Mouse (Mus musculus): ENCODE measurements at regions not wholly inside any gene's neighbourhood (a gene's known extent, or its start where the extent isn't known, plus 50 kb on each side); places are given as distances from the start of the nearest gene placed in this dataset.
"Not testable (repeated sequence)": the region's sequence is repeated elsewhere in the genome, so short reads cannot be mapped to it uniquely, and the experiment has no call there.

- Histone ChIP-seq H3K4me1 (no peaks in the 10 kb centered on the region), H3K9ac (no peak overlapping the region), H3K27me3 (no peaks in the 10 kb centered on the region), H3K27ac (no peak overlapping the region), H3K9me3 (no peaks in the 10 kb centered on the region), H3K4me3 (no peak overlapping the region), H3K4me2 (no peak overlapping the region), H3K36me3 (no peaks in the 10 kb centered on the region)
- ATAC-seq (ENCODE audit: insufficient number of reproducible peaks, low FRiP score, low TSS enrichment, low read depth), result no peak
- WGBS, result 84% methylated on average over 4 of the region's 4 CpGs
Measured at GRCm38 (mm10) chr1:154027303-154027702, 127.3 kb upstream of the Teddm2 start.

DNA sequence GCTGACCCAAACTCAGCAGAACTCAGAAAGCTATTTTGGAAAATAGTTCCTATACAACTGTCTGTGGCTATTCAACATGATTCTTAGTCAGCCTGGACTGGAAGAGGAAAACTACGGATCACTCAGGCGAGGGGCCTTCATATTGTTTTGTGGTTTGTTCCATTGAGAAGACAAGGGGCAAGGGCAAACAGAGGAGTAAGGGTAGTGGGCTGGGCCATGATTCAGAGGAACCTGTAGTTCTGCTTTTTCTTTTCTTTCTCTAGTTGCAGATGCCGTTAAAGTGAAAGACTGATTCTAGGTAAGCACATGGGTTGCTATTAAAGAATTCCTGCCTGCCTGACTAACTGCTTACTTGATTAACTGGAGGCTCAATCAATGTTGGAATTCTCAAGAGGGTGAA lies 129.8 kb upstream of the Teddm2 start:
- no peaks in the 10 kb centered on the region for H3K36me3 ChIP-seq
- H3K9me3 ChIP-seq, result no peaks in the 10 kb centered on the region

GRCm38 (mm10) chr1:154032669-154033099 lies 132.7 kb upstream of the Teddm2 start:
- 18% methylated on average over 14 of the region's 14 CpGs for WGBS
- Histone ChIP-seq H3K27ac (no peak overlapping the region), H3K9ac (no peak overlapping the region), H3K4me3 (peak overlapping the region; percentile 18; the same call in 1 of the 2 replicates), H3K36me3 (no peaks in the 10 kb centered on the region), H3K4me1 (no peaks in the 10 kb centered on the region), H3K27me3 (no peaks in the 10 kb centered on the region), H3K9me3 (no peaks in the 10 kb centered on the region), H3K4me2 (peak overlapping the region; percentile 34)
- ATAC-seq (ENCODE audit: insufficient number of reproducible peaks, low FRiP score, low TSS enrichment, low read depth), result no peak

More for the DNA sequence above, 129.8 kb upstream of the Teddm2 start:
- WGBS, result 75% methylated on average over 3 of the region's 3 CpGs
- Histone ChIP-seq H3K4me1 (no peaks in the 10 kb centered on the region), H3K4me3 (no peak overlapping the region), H3K27ac (no peak overlapping the region), H3K4me2 (no peak overlapping the region), H3K27me3 (no peaks in the 10 kb centered on the region), H3K9ac (no peak overlapping the region)
- ATAC-seq (ENCODE audit: insufficient number of reproducible peaks, low FRiP score, low TSS enrichment, low read depth), result no peak

- no peaks in the 10 kb centered on the region for H3K27me3 ChIP-seq
- no peak overlapping the region for H3K4me2 ChIP-seq
- H3K4me1 ChIP-seq, result no peaks in the 10 kb centered on the region
- no peaks in the 10 kb centered on the region for H3K9me3 ChIP-seq
- ATAC-seq (ENCODE audit: insufficient number of reproducible peaks, low FRiP score, low TSS enrichment, low read depth), result no peak
- H3K36me3 ChIP-seq, result no peaks in the 10 kb centered on the region
- no peak overlapping the region for H3K27ac ChIP-seq
- no peak overlapping the region for H3K4me3 ChIP-seq
- no peak overlapping the region for H3K9ac ChIP-seq
- 81% methylated on average over 13 of the region's 13 CpGs for whole genome bisulfite sequencing
Measured at GRCm38 (mm10) chr1:154033958-154034606, 134.1 kb upstream of the Teddm2 start.

GRCm38 (mm10) chr1:154036729-154037270 lies 136.8 kb upstream of the Teddm2 start:
- Histone ChIP-seq H3K4me1 (no peaks in the 10 kb centered on the region), H3K4me2 (no peak overlapping the region), H3K36me3 (no peaks in the 10 kb centered on the region), H3K9ac (no peak overlapping the region), H3K4me3 (no peak overlapping the region), H3K9me3 (no peaks in the 10 kb centered on the region), H3K27me3 (no peaks in the 10 kb centered on the region), H3K27ac (no peak overlapping the region)
- ATAC-seq (ENCODE audit: insufficient number of reproducible peaks, low FRiP score, low TSS enrichment, low read depth), result no peak
- WGBS, result 68% methylated on average over 4 of the region's 4 CpGs

- Histone ChIP-seq H3K4me2 (no peak overlapping the region), H3K27me3 (no peaks in the 10 kb centered on the region), H3K4me3 (no peak overlapping the region), H3K27ac (no peak overlapping the region), H3K9me3 (no peaks in the 10 kb centered on the region), H3K4me1 (no peaks in the 10 kb centered on the region), H3K36me3 (no peaks in the 10 kb centered on the region), H3K9ac (no peak overlapping the region)
- WGBS, result 64% methylated on average over 2 of the region's 2 CpGs
- ATAC-seq (ENCODE audit: insufficient number of reproducible peaks, low FRiP score, low TSS enrichment, low read depth), result no peak
Measured at GRCm38 (mm10) chr1:154038241-154038640, 138.2 kb upstream of the Teddm2 start.

GRCm38 (mm10) chr1:154040907-154041306 lies 140.9 kb upstream of the Teddm2 start:
- 55% methylated on average over 3 of the region's 3 CpGs for WGBS
- H3K27ac ChIP-seq, result no peak overlapping the region
- no peak overlapping the region for H3K4me3 ChIP-seq
- H3K9me3 ChIP-seq, result no peaks in the 10 kb centered on the region
- H3K4me1 ChIP-seq, result no peaks in the 10 kb centered on the region
- H3K4me2 ChIP-seq, result no peak overlapping the region
- no peaks in the 10 kb centered on the region for H3K27me3 ChIP-seq
- no peak overlapping the region for H3K9ac ChIP-seq
- H3K36me3 ChIP-seq, result no peaks in the 10 kb centered on the region
- no peak for ATAC-seq (ENCODE audit: insufficient number of reproducible peaks, low FRiP score, low TSS enrichment, low read depth)

- 54% methylated on average over 2 of the region's 2 CpGs for WGBS
- H3K9me3 ChIP-seq, result no peaks in the 10 kb centered on the region
- no peak overlapping the region for H3K9ac ChIP-seq
- H3K4me1 ChIP-seq, result no peaks in the 10 kb centered on the region
- H3K27ac ChIP-seq, result no peak overlapping the region
- no peaks in the 10 kb centered on the region for H3K36me3 ChIP-seq
- H3K27me3 ChIP-seq, result no peaks in the 10 kb centered on the region
- no peak overlapping the region for H3K4me2 ChIP-seq
- ATAC-seq (ENCODE audit: insufficient number of reproducible peaks, low FRiP score, low TSS enrichment, low read depth), result no peak
- H3K4me3 ChIP-seq, result no peak overlapping the region
Measured at GRCm38 (mm10) chr1:154042956-154043355, 142.9 kb upstream of the Teddm2 start.

DNA sequence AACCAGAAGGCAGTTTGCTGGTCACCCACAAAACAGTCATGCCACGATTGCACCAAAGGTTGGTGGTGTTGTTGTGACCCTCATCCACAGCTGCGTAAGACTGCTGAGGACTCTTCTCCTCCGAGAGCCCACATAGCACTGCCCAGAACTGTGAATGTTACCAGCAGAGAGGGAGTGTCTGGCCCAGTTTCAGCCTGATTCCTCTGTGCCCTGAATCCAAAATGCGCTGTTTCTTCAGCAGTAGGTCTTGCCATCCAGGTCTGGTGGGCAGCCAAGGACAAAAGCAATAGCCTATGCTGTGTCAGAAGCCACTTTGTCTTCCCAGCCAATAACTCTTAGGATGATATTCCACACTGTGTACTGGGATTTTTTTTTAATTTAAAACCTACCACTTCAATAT lies 144.7 kb upstream of the Teddm2 start:
- no peaks in the 10 kb centered on the region for H3K4me1 ChIP-seq
- no peaks in the 10 kb centered on the region for H3K9me3 ChIP-seq
- H3K9ac ChIP-seq, result no peak overlapping the region
- H3K36me3 ChIP-seq, result no peaks in the 10 kb centered on the region
- H3K27me3 ChIP-seq, result no peaks in the 10 kb centered on the region
- 79% methylated on average over 4 of the region's 4 CpGs for WGBS
- no peak overlapping the region for H3K27ac ChIP-seq
- H3K4me2 ChIP-seq, result no peak overlapping the region
- ATAC-seq (ENCODE audit: insufficient number of reproducible peaks, low FRiP score, low TSS enrichment, low read depth), result no peak
- no peak overlapping the region for H3K4me3 ChIP-seq

DNA sequence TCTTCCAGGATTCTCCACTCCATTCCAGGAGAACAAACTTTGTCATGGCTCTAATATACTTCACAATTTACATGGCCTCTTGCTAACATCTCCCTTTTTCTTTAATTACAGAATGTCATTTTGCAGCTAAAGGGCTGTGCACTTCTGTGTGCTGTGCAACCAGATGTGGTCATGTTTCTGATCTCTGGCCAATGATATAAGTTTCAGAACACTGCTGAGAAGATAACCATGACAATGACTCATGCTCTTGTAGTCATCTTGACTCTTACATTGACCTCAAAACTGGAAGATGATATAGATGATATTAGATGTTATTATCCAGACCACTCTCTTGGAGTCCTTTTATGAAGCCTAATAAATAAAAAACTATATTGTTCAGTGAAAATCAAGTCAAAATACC lies 145.9 kb upstream of the Teddm2 start:
- H3K4me1 ChIP-seq, result no peaks in the 10 kb centered on the region
- no peak overlapping the region for H3K4me2 ChIP-seq
- no peaks in the 10 kb centered on the region for H3K36me3 ChIP-seq
- H3K27me3 ChIP-seq, result no peaks in the 10 kb centered on the region
- no peak overlapping the region for H3K9ac ChIP-seq
- no peak overlapping the region for H3K27ac ChIP-seq
- H3K4me3 ChIP-seq, result no peak overlapping the region
- H3K9me3 ChIP-seq, result no peaks in the 10 kb centered on the region
- no peak for ATAC-seq (ENCODE audit: insufficient number of reproducible peaks, low FRiP score, low TSS enrichment, low read depth)

DNA sequence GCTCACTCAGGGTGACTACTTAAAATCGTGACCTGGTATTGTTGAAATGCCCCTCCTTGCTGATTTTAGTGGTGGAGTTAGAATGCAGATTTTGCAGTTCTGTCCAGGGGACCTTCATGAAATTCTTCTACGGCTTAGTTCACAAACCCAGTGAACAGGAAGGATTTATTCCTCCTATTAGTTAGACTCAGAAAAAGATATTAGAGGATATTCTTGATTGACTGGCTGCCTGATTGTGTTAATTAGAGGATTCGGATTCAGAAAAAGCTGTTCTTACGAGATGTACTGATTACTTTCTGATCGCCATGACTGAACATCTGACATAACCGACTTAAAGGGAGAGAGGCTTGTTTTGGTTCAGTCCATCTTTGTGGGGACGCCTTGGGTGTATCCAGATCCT lies 147.3 kb upstream of the Zfp648 start:
- Histone ChIP-seq H3K4me1 (no peaks in the 10 kb centered on the region), H3K27me3 (no peaks in the 10 kb centered on the region), H3K4me3 (no peak overlapping the region), H3K4me2 (no peak overlapping the region), H3K36me3 (no peaks in the 10 kb centered on the region), H3K9me3 (no peaks in the 10 kb centered on the region), H3K9ac (no peak overlapping the region), H3K27ac (no peak overlapping the region)
- WGBS, result 78% methylated on average over 7 of the region's 7 CpGs
- no peak for ATAC-seq (ENCODE audit: insufficient number of reproducible peaks, low FRiP score, low TSS enrichment, low read depth)

GRCm38 (mm10) chr1:154054874-154055273 lies 146.1 kb upstream of the Zfp648 start:
- H3K27me3 ChIP-seq, result no peaks in the 10 kb centered on the region
- H3K9me3 ChIP-seq, result no peaks in the 10 kb centered on the region
- H3K4me1 ChIP-seq, result no peaks in the 10 kb centered on the region
- H3K36me3 ChIP-seq, result no peaks in the 10 kb centered on the region
- H3K4me3 ChIP-seq, result no peak overlapping the region
- no peak overlapping the region for H3K27ac ChIP-seq
- no peak overlapping the region for H3K9ac ChIP-seq
- 88% methylated on average over 1 of the region's 1 CpGs for WGBS
- no peak for ATAC-seq (ENCODE audit: insufficient number of reproducible peaks, low FRiP score, low TSS enrichment, low read depth)
- H3K4me2 ChIP-seq, result no peak overlapping the region

GRCm38 (mm10) chr1:154061397-154061796 lies 139.6 kb upstream of the Zfp648 start:
- not testable (repeated sequence) for H3K36me3 ChIP-seq; H3K9me3 ChIP-seq; H3K4me1 ChIP-seq; H3K27ac ChIP-seq; H3K4me2 ChIP-seq; ATAC-seq (ENCODE audit: insufficient number of reproducible peaks, low FRiP score, low TSS enrichment, low read depth); H3K9ac ChIP-seq; H3K4me3 ChIP-seq; H3K27me3 ChIP-seq
- WGBS, result 73% methylated on average over 2 of the region's 2 CpGs

Measured in limb, embryonic 15.5 days (tissue).